Mouse (Mus musculus) spleen, postnatal 10 days (tissue): Measurements from ENCODE around the gene Sgsm2.

Source experiments
- DNase-seq, 2 experiments: peaks; one replicate each; pipeline ENCODE4 v3.0.0; 2021 to 2022; ENCODE audit warnings: low spot score in 2 of 2

Gene Sgsm2

DNA sequence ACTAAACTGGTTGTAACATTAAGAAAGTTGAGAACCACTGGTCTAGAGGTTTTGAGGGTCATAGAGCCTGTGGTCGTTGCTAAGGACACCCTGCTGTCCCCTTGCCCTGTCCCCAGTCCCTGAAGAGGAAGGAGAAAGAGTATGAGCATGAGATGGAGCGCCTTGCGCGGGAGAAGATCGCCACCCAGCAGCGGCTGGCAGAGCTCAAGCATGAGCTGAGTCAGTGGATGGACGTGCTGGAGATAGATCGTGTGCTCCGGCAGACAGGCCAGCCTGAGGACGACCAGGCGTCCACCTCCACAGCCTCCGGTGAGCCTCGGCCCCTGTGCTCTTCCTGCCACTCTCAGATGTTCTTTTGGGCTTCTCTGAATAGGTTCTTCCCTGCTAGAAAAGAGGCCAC lies 54.8 kb downstream of the Sgsm2 start:
- no peak for DNase-seq

DNA sequence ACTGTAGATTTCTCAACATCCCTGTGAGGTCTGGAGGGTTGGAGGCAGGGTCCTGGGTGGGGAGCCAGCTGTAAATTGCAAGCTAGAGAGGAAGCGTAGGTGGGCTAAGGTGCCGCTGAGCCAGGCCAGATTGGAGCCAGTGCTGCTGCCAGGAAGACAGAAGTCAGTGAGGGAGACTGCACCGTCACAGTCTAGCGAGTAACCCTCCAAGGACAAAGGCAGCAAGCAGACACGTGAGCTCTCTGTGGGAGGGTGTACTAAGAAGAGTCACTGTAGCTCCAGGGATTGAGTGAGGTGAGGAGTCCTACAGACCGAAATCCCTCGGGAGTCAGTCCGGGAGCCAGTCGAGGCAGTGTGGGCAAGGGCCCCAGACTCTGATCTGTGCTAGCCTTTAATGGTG lies 55.5 kb downstream of the Sgsm2 start:
- no peak for DNase-seq

DNA sequence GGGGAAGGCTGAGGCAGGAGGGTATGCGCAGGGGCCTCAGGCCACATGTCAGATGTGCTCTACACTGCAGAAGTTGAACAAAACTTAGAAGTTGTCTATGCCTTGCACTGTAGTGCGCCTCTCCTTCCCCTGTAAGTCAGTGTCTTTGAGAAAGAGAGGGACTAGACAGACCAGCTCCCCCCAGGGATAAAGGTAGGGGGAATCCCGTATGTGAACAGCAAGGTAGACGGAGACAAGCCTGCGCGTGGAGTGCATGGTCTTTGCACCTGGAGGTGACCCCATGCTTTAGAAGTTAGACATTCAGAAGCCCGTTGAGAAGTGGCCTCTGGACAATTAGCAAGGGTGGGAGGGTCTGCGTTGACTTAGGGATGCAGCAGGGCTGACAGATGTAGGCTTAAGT lies 56.1 kb downstream of the Sgsm2 start:
- no peak for DNase-seq

DNA sequence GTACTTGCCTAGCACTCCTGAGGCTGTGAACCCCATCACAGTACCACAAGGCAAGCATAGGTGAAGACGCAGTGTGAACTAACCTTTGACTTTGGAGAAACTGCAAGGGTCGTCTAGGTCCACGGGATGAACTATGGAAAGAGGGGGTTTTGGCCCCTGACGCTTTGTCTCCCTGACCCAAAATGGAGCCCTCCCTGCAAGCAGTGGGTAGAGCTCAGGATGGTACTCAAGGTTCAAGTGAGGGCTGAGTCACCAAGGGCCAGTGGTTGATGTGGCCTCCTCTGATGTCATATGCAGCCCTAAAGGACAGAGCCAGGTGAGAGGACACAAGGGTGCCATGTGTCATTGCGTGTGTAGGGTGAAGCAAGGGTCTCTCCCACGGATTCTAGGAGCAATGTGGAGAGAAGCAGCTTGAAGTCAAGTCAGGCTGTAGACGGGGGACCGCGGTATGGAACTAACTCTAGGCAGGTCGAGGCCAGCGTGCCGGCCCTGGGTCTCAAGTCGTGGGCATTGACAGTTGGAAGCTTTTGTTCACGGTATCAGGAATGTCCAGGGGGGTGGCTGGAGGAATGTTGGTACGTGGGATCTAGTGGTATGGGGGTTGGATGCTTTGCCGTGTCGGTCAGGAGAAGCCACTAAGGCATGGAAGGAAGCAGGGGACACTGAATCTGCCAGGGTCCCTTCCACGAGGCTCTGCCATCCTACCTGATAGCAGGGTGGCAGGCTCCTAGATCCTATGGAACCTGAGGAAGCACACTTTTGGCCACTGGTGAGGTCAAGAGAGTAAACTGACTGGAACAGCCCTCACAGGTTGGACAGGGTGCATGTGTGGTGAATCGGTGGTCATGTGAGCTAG lies 56.8 kb downstream of the Sgsm2 start:
- no peak for DNase-seq

DNA sequence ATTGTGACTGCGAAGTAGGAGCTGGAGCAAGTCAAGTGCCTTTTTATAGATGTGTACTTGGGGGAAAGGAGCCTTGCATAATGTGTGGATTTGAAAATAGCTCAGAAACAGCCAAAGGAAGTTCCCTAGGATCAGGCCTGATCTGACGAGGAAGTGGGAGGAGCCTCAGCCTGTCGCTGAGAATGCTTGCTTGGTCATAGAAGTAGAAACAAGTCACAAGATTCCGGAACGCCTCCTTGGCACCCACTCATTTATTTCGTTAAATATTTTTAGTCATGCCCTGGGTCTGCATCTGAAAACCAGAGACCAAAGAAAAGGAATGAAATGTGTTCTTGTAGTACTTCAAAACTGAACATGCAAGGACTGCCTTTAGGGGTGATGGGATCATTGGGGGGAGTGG lies 57.9 kb downstream of the Sgsm2 start:
- DNase-seq: peak; percentile 48 to 75

DNA sequence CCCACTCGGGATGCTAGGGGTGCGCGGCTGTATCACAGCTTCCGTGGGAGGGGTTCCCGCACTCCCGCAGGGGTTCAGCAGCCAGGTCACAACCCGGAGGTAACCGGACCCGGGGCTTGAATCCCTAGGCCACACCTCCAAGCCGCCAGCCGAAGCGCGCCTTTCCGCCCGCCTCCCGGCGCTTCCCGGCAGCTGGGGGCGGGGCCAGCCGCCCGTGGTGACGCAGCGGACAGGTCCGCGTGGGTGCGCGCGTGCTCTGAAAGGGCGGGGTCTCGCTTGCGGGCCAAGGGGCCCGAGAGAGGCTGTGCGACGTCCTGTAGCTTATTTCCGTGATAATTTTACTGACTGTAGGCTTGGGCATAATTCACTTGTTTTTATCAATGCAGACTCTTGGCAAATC lies 58.4 kb downstream of the Sgsm2 start:
- peak in 1 of 2 experiments; percentile 96 for DNase-seq

DNA sequence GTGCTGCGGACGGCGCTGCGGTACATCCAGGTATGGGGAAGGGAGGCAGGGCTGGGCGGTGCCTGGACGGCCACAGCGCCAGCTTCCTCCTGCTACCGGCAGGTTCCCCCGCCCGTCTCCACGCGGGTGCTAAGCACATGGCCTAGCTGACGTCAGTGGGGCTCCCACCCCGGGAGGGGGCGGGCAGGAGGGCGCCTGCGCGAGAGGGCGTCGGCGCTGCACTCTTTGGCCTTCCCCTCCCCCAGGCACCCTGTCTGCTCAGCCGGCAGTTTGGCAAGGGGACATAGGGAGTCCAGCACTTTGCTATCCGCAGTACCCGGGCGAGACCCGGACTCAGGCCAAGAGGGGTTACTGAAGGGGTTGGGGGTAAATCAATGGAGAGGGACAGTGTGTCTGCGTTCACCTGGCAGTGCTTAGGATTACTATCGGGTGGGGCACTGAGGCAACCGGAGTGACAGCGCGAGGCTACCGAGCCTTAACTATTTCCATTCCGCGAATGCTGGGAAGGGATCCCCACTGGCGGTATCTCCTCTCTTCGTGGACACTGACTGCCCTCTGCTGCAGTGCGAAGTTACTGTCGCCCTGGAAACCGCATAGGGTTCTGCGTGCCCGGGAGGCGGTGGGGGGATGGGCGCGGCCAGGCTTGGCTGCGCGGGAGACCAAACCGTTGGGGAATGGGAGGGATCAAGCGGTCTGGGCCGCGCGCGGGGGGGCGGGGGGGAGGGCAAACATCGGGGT lies 59.0 kb downstream of the Sgsm2 start:
- peak; percentile 91 to 95 for DNase-seq

DNA sequence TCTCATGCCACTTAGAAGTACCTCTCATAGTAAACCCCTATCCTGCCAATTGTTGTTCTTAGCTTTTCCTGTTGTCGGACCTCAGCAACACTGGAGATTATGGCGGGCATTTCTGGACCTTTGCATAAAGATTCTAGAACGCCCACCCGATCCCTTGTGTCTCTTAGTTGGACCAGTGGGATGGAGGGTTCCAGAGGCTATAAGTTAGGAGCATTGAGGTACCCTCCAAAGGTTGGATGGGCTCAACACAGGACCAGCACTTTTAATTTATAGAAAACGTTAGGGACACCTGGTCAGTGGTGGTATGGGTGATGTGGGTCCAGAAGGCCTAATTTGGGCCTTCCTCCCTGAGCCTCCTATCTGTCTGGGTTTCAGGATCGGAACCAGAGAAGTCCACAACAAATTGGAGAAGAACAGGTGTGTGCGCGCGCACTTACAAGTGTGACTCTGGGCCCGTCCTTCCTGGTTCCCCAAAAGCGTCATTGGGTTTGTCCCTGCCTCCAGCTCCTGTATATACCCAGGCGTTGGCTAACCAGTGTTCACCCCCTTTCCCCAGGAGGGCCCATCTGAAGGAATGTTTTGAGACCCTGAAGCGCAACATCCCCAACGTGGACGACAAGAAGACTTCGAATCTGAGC lies 59.7 kb downstream of the Sgsm2 start:
- no peak for DNase-seq

DNA sequence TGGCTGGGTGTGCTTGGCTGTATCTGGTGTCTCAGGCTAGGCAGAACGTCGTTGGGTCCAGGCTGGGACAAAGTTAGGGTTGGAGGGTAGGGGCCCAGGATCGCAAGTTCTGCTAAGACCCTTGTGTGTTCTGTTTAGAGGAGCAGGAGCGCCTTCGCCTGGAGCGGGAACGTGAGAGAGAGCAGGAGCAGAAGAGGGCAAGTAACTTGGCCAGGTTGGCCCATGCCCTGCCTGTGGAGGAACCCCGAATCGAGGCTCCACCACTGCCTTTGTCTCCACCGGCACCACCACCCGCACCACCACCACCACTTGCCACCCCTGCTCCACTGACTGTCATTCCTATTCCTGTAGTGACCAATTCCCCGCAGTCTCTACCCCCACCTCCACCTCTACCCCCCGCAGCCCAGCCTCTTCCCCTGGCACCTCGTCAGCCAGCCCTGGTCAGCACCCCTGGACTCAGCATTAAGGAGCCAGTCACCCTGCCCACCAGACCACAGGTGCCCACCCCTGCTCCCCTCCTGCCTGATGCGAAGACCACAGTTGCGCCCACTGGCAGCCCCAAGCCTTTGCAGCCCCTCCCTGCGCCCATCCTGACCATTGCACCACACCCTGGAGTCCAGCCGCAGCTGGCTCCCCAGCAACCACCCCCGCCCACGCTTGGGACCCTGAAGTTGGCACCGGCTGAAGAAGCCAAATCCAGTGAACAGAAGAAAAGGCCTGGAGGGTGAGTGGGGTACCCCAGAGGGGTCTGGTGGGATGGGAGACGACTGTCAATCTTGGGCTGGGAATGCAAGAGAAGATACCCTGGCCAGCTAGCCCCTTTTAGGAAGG lies 60.4 kb downstream of the Sgsm2 start:
- no peak for DNase-seq

DNA sequence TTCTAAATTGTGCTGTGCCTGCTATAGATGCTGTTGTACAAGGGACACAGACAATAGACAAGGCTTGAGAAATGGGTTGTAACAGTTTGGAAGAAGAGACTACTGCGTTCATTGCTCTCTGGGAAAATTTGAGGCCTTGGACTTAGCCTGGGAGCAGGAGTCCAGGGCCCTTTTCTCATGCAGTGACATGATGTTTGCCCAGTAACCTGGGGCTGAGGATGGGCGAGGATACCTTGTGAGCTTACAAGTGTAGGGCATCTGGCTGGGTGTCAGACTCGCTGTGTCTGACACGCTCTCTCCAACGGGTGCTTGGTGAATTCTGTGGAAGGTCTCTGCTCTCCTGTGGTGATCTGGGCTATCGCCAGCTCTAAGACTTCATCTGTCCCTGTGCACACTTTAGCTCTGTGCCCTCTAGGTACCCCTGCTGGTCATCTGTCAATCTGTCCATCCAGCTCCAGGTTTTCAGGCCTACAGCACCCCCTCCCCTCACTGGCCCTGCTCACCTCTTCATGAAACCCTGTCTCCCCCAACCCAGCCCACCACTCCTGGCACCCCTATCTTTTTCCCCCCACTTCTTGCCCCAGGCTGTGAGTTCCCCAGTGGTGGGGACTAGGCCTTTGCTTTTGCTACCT lies 61.2 kb downstream of the Sgsm2 start:
- no peak for DNase-seq

DNA sequence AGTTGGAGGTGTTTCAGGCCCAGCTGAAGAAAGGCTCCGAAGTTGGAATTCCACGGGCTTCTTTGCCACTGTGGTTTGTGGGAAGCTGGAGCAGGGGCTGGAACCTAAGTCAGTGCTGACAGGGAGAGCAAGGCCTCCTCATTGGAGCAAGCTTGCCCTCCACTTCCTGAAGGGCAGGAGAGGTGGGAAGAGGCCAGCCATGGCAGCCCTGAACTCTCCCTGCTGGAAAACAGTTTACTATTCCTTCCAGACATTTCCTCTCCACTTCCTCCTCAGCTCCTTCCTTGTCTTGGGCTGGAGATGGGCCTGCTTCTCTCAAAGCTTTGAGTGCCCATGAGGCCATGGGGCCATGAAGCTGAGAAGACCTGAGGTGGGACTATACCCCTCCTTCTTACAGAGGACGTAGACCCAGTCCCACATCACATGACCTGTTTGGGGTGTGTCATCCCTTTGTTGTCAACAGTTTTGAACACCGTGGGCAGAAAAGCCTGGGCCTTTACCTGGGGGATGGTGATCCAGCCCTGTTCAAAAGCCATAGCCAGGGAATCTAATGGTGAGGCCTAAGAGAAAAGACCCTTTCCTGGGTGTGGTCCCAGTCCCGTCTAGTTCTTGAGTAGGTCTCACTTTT lies 62.1 kb downstream of the Sgsm2 start:
- no peak for DNase-seq

DNA sequence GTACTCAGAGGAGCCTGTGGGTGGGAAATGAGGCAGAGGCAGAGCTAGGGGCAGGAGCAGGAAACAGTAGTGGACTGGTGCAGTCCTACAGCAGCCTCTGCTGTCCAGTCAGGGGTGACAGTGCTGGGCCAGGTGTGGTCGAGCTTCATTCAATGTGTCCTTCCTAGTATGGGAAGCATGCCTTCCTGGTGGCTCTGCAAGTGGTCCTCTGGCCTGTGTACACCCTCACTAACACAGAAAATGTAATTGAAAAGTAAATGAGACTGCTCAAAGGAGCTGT lies 62.6 kb downstream of the Sgsm2 start:
- no peak for DNase-seq

DNA sequence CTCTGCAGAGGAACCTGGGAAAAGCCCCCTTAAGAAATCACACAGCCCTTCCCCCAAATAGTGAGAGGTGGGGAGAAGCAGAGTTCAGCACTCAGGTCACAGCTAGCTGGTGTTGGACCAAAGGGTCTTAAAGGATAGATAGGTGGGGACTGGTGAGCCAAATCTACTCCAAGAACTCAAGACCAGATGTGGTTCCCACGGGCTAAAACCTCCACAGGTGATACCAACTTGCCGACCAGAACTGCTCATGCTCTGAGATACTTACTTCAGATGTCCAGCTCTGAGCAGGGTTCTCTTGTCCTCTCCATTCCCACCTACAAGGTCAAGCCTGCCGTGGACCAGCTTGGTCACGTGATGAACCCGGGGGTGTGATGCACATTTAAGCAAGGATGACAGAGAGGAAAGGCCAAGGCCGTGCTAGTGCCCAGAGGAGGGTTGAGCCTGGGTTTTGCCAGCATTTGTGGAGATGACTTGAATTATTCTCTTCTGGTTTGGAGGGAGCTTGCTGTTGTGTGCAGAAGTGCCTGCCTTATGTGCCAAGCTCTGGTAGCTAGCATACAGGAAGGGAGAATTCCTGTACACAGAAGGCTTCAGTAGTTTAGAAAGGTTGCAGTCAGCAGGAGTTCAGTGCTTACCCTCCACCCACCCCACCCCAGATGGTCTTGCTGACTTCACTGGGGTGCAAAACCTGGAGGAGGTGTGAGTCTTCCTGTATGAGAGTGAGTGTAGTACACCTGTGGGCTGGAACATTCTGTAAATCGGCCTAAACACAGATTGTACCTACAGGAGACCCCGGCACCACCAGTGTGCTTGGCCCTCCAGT lies 63.1 kb downstream of the Sgsm2 start:
- no peak for DNase-seq

DNA sequence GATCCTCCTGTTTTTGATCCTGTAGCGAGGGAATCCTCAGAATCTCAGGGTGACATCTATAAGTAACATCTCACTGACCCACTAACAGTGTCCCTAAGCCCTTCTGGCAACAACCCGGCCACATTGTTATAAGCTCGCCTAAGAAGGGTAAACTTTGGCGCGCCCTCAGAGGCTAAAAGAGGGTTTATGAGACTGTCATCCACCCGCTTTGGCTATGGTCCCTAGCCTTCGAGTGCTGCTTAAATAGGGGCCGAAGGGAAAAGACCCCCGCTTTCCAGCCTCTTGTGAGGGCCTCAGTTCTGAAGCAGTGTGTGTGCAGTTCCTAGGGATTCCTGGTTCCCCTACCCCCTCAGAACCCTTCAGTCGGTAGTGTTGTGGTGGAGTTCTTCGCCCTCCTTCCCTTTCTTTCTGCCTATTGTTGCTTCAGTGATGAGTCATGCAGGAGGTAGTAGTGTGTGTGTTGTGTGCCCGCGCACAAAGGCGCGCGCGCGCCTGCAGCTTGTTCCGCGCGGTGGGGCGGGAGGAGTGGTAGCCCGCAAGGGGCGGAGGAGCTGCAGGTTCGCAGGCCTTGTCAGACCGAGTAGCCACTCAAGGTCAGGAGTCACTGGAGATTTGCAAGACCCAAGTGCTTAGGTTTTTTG lies 64.2 kb downstream of the Sgsm2 start:
- peak; percentile 56 to 77 for DNase-seq

DNA sequence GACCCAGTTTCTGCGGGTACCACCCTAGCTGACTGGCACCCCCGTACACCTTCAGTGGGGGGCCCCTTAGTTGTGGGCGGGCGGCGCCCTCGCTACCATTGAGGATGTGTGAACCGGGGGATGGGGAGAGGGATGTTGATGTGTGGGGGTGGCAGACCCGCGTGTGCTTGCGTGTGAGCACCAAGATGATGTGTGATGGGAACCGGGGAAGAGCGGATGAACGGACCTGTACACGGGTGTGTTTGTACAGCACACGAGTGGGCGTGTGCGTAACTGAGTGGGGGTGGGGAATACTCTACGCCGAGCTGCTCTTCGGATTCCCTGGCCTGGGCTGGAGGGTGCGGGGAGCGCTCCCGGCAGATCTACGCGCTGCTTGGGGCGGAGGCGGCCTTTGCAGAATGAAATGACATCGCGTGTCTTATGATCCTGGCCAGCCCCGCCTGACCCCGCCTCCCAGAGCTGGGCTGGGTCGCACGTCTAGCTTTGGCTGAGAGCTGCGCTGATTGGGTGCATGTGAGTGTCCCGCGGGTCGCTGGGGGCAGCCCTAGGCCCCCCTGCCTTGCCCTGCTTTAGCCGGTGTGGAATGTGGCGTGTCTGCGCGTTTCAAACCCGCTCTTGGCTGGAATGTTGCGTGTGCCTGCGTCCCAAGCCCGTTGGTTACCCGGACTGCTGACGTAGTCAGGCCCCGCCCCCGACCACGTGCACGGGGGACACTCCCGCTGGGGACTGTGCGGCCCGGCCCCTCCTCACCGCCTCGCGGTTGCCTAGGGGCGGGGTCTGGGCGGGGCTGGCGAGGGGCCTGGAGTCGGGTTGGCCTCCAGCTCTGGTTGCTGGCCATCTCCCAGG lies 65.0 kb downstream of the Sgsm2 start:
- DNase-seq: peak; percentile 98 to 99

DNA sequence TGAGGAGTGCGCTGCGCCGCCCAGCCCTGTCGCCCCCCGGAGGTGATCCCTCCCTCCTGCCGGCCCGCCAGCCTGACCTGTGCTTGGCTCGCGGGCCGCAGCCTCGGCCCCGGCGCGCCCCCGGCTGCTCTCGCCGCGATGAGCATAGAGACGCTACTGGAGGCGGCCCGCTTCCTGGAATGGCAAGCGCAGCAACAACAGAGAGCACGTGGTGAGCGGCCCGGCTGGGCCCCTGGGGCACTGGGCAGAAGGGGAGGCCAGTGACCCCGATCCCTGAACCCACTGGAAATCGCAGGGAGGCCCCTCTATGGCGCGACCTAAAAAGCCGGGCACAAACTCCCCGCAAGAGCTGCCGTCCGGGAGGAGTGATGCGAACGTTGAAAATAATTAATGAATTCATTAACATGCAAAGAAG lies 65.7 kb downstream of the Sgsm2 start:
- peak; percentile 61 to 69 for DNase-seq

DNA sequence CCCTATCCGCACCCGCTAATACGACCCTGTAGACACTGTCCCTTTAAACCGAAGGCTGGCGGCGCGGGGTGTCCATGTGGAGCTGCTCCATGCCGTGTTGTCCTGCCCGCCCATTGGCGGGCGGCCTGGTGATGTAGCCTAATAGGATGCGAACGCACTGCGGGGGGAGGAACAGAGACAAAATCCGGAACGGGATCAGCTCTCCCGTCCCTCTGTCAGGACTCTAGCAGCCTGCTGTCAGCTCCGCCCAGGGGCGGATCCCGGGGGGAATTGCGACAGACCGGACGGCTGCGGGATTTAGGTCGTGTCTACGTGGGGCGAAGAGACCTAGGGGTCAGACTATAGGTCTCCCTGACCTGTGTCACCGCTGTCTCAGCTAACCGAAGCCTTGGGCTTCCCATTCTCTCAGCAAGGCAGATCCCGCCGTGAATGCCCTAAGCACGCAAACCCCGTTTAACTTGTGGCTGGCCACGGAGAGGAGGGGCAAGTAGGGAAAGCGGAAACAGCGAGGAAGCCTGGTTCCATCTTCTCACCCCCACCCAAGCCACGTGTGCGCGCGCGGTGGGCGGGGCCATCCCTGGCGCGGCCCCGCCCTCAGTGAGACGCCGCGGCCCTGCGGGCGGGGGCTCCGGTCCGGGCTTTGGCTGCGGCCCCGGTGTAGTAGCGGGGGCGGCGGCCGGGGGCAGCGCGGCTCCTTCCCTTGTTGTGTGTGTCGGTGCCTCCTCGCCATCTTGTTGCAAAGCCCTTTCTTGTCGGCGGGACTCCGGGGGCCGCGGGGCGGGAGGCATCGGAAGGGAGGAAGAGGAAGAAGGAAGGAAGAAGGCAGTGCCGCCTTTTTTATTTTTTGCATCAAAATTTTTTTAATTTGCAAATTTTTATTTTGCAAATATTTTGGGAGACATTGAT lies 66.4 kb downstream of the Sgsm2 start, which contains the start of gene Mnt:
Mnt (plus strand) TSS at position 665 of the 906 bp plus-strand sequence.
- DNase-seq: peak; percentile 89 to 94

DNA sequence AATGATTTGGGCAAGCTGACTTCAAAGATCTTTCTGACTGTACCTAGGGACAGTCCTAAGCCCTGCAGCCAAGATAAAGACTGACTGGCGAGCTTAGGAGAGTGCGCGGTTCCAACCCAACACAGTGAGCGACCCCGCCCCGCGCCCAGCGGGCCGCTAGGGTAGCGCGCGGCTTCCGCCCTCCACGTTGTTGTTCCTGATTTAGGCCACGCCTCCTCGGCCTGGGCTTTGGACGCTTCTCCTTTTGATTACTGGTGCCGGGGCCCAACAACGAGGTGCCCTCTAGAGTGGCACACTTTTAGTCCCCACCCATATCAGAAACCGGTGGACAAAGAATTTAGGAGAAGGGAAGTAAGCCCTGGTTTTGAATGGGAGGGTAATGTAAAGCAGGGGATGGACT lies 67.0 kb downstream of the Sgsm2 start:
- DNase-seq: peak; percentile 81 to 93
